Mouse (Mus musculus): ENCODE data around the gene 2410004B18Rik. TPM values are rescaled to one million over a fixed set of nuclear protein-coding genes. Genes with fewer than 3 reads are reported as not detected.
A peak's percentile ranks its signal among the peaks of the same experiment; 100 is the strongest.
"Not testable (repeated sequence)": the region's sequence is repeated elsewhere in the genome, so short reads cannot be mapped to it uniquely, and the experiment has no call there.

2410004B18Rik gene
- polyA plus RNA-seq, 1 experiment from 2014 or later: 52.7 TPM

DNA sequence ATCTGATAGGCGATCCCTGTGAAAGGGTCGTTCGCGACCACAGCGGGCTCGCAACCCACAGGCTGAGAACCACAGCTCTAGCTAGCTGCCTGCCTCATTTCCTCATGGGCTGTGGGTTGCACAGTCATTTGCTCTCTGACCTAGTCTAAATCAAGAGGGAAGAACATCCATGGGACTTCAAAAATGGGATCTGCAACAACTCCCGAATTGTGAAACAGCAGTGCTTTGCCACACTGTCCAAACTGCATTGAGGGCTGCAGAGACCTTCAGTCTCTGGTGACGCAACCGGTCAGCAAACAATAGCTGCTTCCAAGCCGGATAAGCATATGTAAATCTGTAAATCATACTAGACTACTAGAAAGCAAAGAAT lies 26.2 kb downstream of the 2410004B18Rik start:
- peak; percentile 76 for DNase-seq
- Histone ChIP-seq H3K4me3 (ENCODE audit: low read depth, low read length) (no peak overlapping the region), H3K9ac (no peak overlapping the region; the same call in 1 of the 2 replicates)

DNA sequence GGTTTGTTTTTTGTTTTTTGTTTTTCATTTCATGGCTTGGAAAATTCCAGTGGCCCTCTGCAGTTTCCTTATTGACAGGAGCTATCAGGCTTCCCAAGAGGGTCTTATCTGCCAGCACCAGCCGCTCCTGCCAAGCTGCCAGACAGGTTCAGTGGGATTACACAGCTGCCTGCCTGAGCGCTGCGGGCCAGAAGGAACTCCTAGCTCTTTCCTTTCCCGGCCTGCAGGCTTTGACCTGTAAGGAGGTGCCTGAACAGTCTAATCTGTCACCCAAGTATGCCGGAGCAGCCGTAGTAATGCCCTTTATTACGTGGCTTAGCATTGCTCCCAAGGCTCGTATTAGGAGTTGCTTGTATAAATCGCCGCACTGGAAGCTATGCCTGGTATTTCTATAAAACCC lies 26.7 kb downstream of the 2410004B18Rik start:
- Histone ChIP-seq H3K27me3 (ENCODE audit: insufficient read depth, low read length) (peaks cover 4% of the 10 kb centered on the region; the same call in 1 of the 2 replicates), H3K36me3 (ENCODE audit: insufficient read depth) (no peaks in the 10 kb centered on the region), H3K4me3 (ENCODE audit: low read depth, low read length) (no peak overlapping the region), H3K4me1 (ENCODE audit: insufficient read depth) (peaks cover 16% of the 10 kb centered on the region), H3K9ac (no peak overlapping the region), H3K9me3 (ENCODE audit: low read depth, low read length) (no peaks in the 10 kb centered on the region), H3K27ac (ENCODE audit: low read depth) (peak overlapping the region; percentile 82), H3K4me2 (peak overlapping the region; percentile 46)
- no peak for TF ChIP-seq CTCF (IDR thresholded peaks at IDR 0.05; ENCODE audit: low read depth)
- ATAC-seq (ENCODE audit: insufficient read depth) (peak; percentile 88), DNase-seq (peak; percentile 84)
- WGBS: 6% methylated on average over 10 of the region's 10 CpGs

More for the DNA sequence above, 26.2 kb downstream of the 2410004B18Rik start:
- H3K4me2 ChIP-seq: peak overlapping the region; percentile 46
- ATAC-seq (ENCODE audit: insufficient read depth): peak; percentile 60
- H3K4me1 ChIP-seq (ENCODE audit: insufficient read depth): peaks cover 16% of the 10 kb centered on the region
- TF ChIP-seq CTCF (IDR thresholded peaks at IDR 0.05; ENCODE audit: low read depth): no peak
- peaks cover 4% of the 10 kb centered on the region; the same call in 1 of the 2 replicates for H3K27me3 ChIP-seq (ENCODE audit: insufficient read depth, low read length)
- H3K9me3 ChIP-seq (ENCODE audit: low read depth, low read length): no peaks in the 10 kb centered on the region
- peak overlapping the region; percentile 82 for H3K27ac ChIP-seq (ENCODE audit: low read depth)
- 26% methylated on average over 10 of the region's 10 CpGs for WGBS
- no peaks in the 10 kb centered on the region for H3K36me3 ChIP-seq (ENCODE audit: insufficient read depth)

DNA sequence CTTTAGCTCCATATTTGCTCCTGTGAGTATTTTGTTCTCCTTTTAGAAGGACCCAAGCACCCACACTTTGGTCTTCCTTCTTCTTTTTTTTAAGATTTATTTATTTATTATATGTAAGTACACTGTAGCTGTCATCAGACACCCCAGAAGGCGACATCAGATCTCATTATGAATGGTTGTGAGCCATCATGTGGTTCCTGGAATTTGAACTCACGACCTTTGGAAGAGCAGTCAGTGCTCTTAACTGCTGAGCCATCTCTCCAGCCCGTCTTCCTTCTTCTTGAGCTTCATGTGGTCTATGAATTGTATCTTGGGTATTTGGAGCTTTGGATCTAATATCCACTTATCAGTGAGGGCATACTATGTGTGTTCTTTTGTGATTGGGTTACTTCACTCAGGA lies 27.8 kb downstream of the 2410004B18Rik start:
- not testable (repeated sequence) for H3K9ac ChIP-seq; H3K4me3 ChIP-seq (ENCODE audit: low read depth, low read length); H3K27me3 ChIP-seq (ENCODE audit: insufficient read depth, low read length); H3K4me2 ChIP-seq; DNase-seq; H3K36me3 ChIP-seq (ENCODE audit: insufficient read depth); ATAC-seq (ENCODE audit: insufficient read depth); H3K9me3 ChIP-seq (ENCODE audit: low read depth, low read length)
- Histone ChIP-seq H3K4me1 (ENCODE audit: insufficient read depth) (peaks cover 16% of the 10 kb centered on the region), H3K27ac (ENCODE audit: low read depth) (peak overlapping the region; percentile 82)
- 71% methylated on average over 3 of the region's 3 CpGs for WGBS

DNA sequence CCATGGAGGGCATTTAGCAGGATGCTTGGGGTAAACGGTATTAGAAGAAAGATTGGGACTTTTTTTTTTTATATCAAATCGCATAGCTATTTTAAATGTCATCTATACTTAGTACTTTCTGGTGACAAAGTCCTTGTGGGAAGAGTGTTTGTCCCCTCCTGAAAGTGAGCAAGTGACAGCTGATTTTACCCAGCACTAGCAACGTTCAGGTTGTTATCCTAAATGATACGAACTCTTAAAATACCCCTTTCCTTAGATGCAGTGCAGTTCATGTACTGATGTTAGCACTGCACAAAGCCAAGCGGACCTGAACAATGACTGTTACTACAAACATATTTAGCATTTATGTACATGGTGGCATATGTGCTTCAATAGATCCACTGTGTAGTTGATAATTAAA lies 29.0 kb downstream of the 2410004B18Rik start:
- H3K27me3 ChIP-seq (ENCODE audit: insufficient read depth, low read length): peaks cover 4% of the 10 kb centered on the region; the same call in 1 of the 2 replicates
- 80% methylated on average over 5 of the region's 5 CpGs for whole genome bisulfite sequencing
- DNase-seq: no peak
- no peak overlapping the region for H3K4me2 ChIP-seq
- H3K36me3 ChIP-seq (ENCODE audit: insufficient read depth): no peaks in the 10 kb centered on the region
- H3K9me3 ChIP-seq (ENCODE audit: low read depth, low read length): no peaks in the 10 kb centered on the region
- no peak for TF ChIP-seq CTCF (IDR thresholded peaks at IDR 0.05; ENCODE audit: low read depth)
- H3K9ac ChIP-seq: no peak overlapping the region
- no peak overlapping the region for H3K4me3 ChIP-seq (ENCODE audit: low read depth, low read length)
- ATAC-seq (ENCODE audit: insufficient read depth): no peak
- H3K27ac ChIP-seq (ENCODE audit: low read depth): no peak overlapping the region
- H3K4me1 ChIP-seq (ENCODE audit: insufficient read depth): peaks cover 16% of the 10 kb centered on the region

DNA sequence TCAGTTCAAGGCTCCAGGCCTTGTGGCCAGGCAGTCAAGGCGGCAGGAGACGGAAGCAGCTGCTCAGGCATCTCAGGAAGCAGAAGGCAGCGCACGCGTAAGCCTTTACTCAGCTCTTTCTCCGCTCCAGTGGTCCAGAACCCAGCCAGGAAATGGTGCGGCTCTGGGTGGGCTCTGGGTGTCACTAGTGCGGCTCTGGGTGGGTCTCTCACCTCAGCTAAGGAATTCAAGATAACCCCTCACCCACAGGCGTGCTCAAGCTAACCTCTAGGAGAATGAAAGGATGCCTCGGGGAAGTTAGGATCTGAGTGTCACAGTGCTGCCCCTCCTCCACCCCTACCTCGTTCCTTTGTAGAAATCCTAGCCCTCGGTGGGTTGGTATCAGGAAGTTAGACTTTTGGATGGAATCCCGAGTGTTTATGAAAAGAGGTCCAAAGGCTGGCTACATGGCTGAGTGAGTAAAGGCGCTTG lies 31.3 kb downstream of the 2410004B18Rik start:
- 39% methylated on average over 14 of the region's 14 CpGs for WGBS

DNA sequence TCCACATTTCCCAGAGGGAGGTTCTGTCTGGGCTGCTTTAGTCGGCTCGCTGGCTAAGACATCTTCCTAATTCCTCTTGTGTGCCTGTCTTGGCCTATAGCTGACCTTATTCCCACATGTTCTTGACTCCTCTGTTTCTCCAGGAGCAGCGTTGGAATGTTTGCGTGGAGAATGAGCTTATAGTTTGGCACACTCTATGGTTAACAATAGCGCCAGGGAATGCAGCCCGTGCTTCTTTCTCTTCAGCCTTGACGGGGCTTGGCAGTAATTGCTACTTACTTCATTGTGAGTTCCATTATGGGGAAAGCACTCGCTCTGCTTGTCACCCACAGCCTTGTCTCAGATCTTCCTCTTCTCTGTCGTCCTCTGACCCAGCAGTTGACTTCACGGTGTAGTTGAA lies 33.7 kb downstream of the 2410004B18Rik start:
- Histone ChIP-seq H3K9me3 (ENCODE audit: low read depth, low read length) (peaks cover 4% of the 10 kb centered on the region; the same call in 1 of the 2 replicates), H3K9ac (no peak overlapping the region), H3K4me3 (ENCODE audit: low read depth, low read length) (no peak overlapping the region), H3K36me3 (ENCODE audit: insufficient read depth) (no peaks in the 10 kb centered on the region), H3K4me2 (no peak overlapping the region), H3K4me1 (ENCODE audit: insufficient read depth) (no peaks in the 10 kb centered on the region), H3K27me3 (ENCODE audit: insufficient read depth, low read length) (no peaks in the 10 kb centered on the region), H3K27ac (ENCODE audit: low read depth) (no peak overlapping the region)
- ATAC-seq (ENCODE audit: insufficient read depth) (no peak), DNase-seq (peak; percentile 42)
- TF ChIP-seq CTCF (IDR thresholded peaks at IDR 0.05; ENCODE audit: low read depth): no peak
- WGBS: 59% methylated on average over 10 of the region's 10 CpGs

More for the DNA sequence above, 31.3 kb downstream of the 2410004B18Rik start:
- no peak overlapping the region for H3K9ac ChIP-seq
- no peaks in the 10 kb centered on the region for H3K36me3 ChIP-seq (ENCODE audit: insufficient read depth)
- no peaks in the 10 kb centered on the region for H3K27me3 ChIP-seq (ENCODE audit: insufficient read depth, low read length)
- H3K27ac ChIP-seq (ENCODE audit: low read depth): no peak overlapping the region
- peaks cover 3% of the 10 kb centered on the region; the same call in 1 of the 2 replicates for H3K9me3 ChIP-seq (ENCODE audit: low read depth, low read length)
- DNase-seq (peak; percentile 47), ATAC-seq (ENCODE audit: insufficient read depth) (peak; percentile 16; the same call in 1 of the 2 replicates)
- peaks cover 9% of the 10 kb centered on the region; the same call in 1 of the 2 replicates for H3K4me1 ChIP-seq (ENCODE audit: insufficient read depth)
- peak overlapping the region; percentile 22; the same call in 1 of the 2 replicates for H3K4me2 ChIP-seq
- TF ChIP-seq CTCF (IDR thresholded peaks at IDR 0.05; ENCODE audit: low read depth): no peak
- no peak overlapping the region for H3K4me3 ChIP-seq (ENCODE audit: low read depth, low read length)

DNA sequence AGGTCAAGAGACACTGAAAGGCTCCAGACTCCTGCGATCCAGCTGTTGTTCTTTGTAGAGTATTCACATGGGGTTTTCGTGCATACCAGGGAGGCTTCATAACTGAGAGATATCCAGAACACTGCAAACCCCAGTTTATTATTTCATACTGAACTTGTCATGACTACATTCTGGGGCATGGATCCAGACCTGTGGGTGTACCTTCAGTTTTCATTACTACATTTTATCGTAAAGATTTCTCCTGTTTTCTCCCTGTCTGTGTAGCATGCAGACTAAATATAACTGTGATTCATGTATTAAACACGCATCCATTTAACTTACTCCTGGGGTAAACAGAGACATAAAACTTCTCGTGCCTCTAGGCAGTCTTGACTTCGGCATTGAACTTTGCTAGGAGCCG lies 37.2 kb downstream of the 2410004B18Rik start:
- Histone ChIP-seq H3K4me1 (ENCODE audit: insufficient read depth) (no peaks in the 10 kb centered on the region), H3K27ac (ENCODE audit: low read depth) (no peak overlapping the region), H3K9ac (no peak overlapping the region), H3K9me3 (ENCODE audit: low read depth, low read length) (peaks cover 4% of the 10 kb centered on the region; the same call in 1 of the 2 replicates), H3K4me3 (ENCODE audit: low read depth, low read length) (no peak overlapping the region), H3K27me3 (ENCODE audit: insufficient read depth, low read length) (no peaks in the 10 kb centered on the region), H3K4me2 (no peak overlapping the region), H3K36me3 (ENCODE audit: insufficient read depth) (no peaks in the 10 kb centered on the region)
- no peak for TF ChIP-seq CTCF (IDR thresholded peaks at IDR 0.05; ENCODE audit: low read depth)
- no peak for DNase-seq
- 77% methylated on average over 7 of the region's 7 CpGs for WGBS
- ATAC-seq (ENCODE audit: insufficient read depth): no peak
